ENCODE assay signal across 8 mouse cellular contexts in genomic region chr5:124351604-124352003, GRCm38 (mm10). TPM values are rescaled to one million over a fixed set of nuclear protein-coding genes. Genes with fewer than 3 reads are reported as not detected.
DNase-seq lines count a peak whose midpoint lies in the region; ATAC-seq and TF ChIP-seq lines count a peak whose summit lies in the region.

No protein-coding gene starts in this region.

- peaks cover 28% of the 10 kb centered on the region for H3K36me3 ChIP-seq in heart, embryonic 12.5 days
- H3K36me3 ChIP-seq in ES-E14 (ENCODE audit: control insufficient read depth, insufficient read depth, low read length, poor library complexity, severe bottlenecking), result peaks cover 26% of the 10 kb centered on the region
- H3K36me3 ChIP-seq in heart, postnatal 0 days (replicated peaks; ENCODE audit: control insufficient read depth, insufficient read depth, low read length), result peaks cover 26% of the 10 kb centered on the region
- H3K36me3 ChIP-seq in midbrain, embryonic 10.5 days, result peaks cover 50% of the 10 kb centered on the region

- peak overlapping the region; percentile 100 for H3K9ac ChIP-seq in heart, embryonic 12.5 days
- peak overlapping the region; percentile 4; the same call in 1 of the 2 replicates for H3K9ac ChIP-seq in ES-E14 (ENCODE audit: insufficient read depth, low read depth, low read length, poor library complexity, severe bottlenecking)
- H3K9ac ChIP-seq in heart, postnatal 0 days (replicated peaks; ENCODE audit: low read depth, low read length), result peak overlapping the region; percentile 42

- H3K4me3 ChIP-seq in heart, embryonic 12.5 days, result peak overlapping the region; percentile 100
- H3K4me3 ChIP-seq in ES-E14 (ENCODE audit: insufficient read depth in 1 of 2, low read depth in 1 of 2, low read length in 2 of 2, poor library complexity in 1 of 2, severe bottlenecking in 1 of 2), result peak overlapping the region; percentile 54 to 99; a peak in 2 of 4 replicates
- H3K4me3 ChIP-seq in heart, postnatal 0 days (ENCODE audit: low read depth, low read length), result peak overlapping the region; percentile 99
- H3K4me3 ChIP-seq in midbrain, embryonic 10.5 days, result peak overlapping the region; percentile 99

- no peaks in the 10 kb centered on the region for H3K27me3 ChIP-seq in heart, embryonic 12.5 days (replicated peaks)
- no peaks in the 10 kb centered on the region for H3K27me3 ChIP-seq in heart, postnatal 0 days (ENCODE audit: control insufficient read depth, insufficient read depth, low read length)
- no peaks in the 10 kb centered on the region for H3K27me3 ChIP-seq in midbrain, embryonic 10.5 days (ENCODE audit: low read depth, poor library complexity, severe bottlenecking)

- intact Hi-C loops in gastrocnemius, postnatal 14 days (cut with DNase I; ENCODE audit: low total_unique reads), result no loop called here

- H3K4me1 ChIP-seq in heart, embryonic 12.5 days (replicated peaks), result peaks cover 29% of the 10 kb centered on the region
- H3K4me1 ChIP-seq in ES-E14 (ENCODE audit: control insufficient read depth in 2 of 2, insufficient read depth in 2 of 2, low read length in 2 of 2, poor library complexity in 1 of 2), result peaks cover 5 to 17% of the 10 kb centered on the region in 2 experiments; a peak in 3 of 4 replicates
- peaks cover 13% of the 10 kb centered on the region for H3K4me1 ChIP-seq in heart, postnatal 0 days (ENCODE audit: control insufficient read depth, insufficient read depth)
- H3K4me1 ChIP-seq in midbrain, embryonic 10.5 days, result peaks cover 44% of the 10 kb centered on the region

- no peak for TF ChIP-seq CTCF in heart, postnatal 0 days (IDR thresholded peaks at IDR 0.05; ENCODE audit: low read depth)

- no peak for DNase-seq in heart, adult 9 months (ENCODE audit: low spot score in 2 of 2)
- DNase-seq in ES-E14 (ENCODE audit: low read depth, low spot score), result no peak
- DNase-seq in heart, postnatal 0 days (ENCODE audit: low spot score), result no peak
- peak; percentile 36 for DNase-seq in midbrain, embryonic 10.5 days (ENCODE audit: low spot score)
- DNase-seq in thymus, postnatal 4 days, result no peak
- no peak for DNase-seq in layer of hippocampus, adult 18-20 months (ENCODE audit: low spot score in 2 of 2)
- no peak for DNase-seq in gastrocnemius, postnatal 14 days

- peak overlapping the region; percentile 99 for H3K27ac ChIP-seq in heart, embryonic 12.5 days (ENCODE audit: poor library complexity, severe bottlenecking)
- no peak overlapping the region for H3K27ac ChIP-seq in ES-E14 (ENCODE audit: insufficient read depth, low read depth, low read length, poor library complexity, severe bottlenecking)
- H3K27ac ChIP-seq in heart, postnatal 0 days (ENCODE audit: low read depth), result peak overlapping the region; percentile 98
- H3K27ac ChIP-seq in midbrain, embryonic 10.5 days (replicated peaks), result peak overlapping the region; percentile 100

- no peak for ATAC-seq in heart, embryonic 12.5 days (ENCODE audit: insufficient number of reproducible peaks, low FRiP score)
- ATAC-seq in heart, postnatal 0 days (ENCODE audit: insufficient read depth, low read depth), result no peak

- no peak for TF ChIP-seq EP300 in heart, postnatal 0 days (IDR thresholded peaks at IDR 0.05; ENCODE audit: low read depth)

- in situ Hi-C loops in ES-E14 (cut with MboI; ENCODE audit: low sequenced_read_pairs in 2 of 2, unreplicated experiment in 2 of 2), result no loop called here

- H3K9me3 ChIP-seq in heart, embryonic 12.5 days (replicated peaks), result no peaks in the 10 kb centered on the region
- no peaks in the 10 kb centered on the region for H3K9me3 ChIP-seq in ES-E14 (ENCODE audit: control insufficient read depth, insufficient read depth, low read depth, low read length)
- H3K9me3 ChIP-seq in heart, postnatal 0 days (replicated peaks; ENCODE audit: control insufficient read depth, low read length), result no peaks in the 10 kb centered on the region
- H3K9me3 ChIP-seq in midbrain, embryonic 10.5 days (replicated peaks), result no peaks in the 10 kb centered on the region

- 72% methylated on average over 3 of the region's 3 CpGs for WGBS in heart, embryonic 12.5 days
- WGBS in heart, postnatal 0 days, result 60% methylated on average over 3 of the region's 3 CpGs
- WGBS in midbrain, embryonic 10.5 days, result 64% methylated on average over 3 of the region's 3 CpGs

- H3K4me2 ChIP-seq in heart, embryonic 12.5 days, result peak overlapping the region; percentile 88
- H3K4me2 ChIP-seq in heart, postnatal 0 days (ENCODE audit: low read depth, low read length), result peak overlapping the region; percentile 86

TF ChIP-seq in ES-E14, 5 proteins besides CTCF, POLR2A, EP300 and RAD21:
- TF ChIP-seq CHD2 (IDR thresholded peaks at IDR 0.05; ENCODE audit: low read depth, low read length), result no peak
- TF ChIP-seq MAFK (IDR thresholded peaks at IDR 0.05; ENCODE audit: insufficient read depth, low read depth, low read length), result no peak
- TF ChIP-seq ZNF384 (IDR thresholded peaks at IDR 0.05; ENCODE audit: low read depth, low read length), result no peak
- TF ChIP-seq ZC3H11A (IDR thresholded peaks at IDR 0.05; ENCODE audit: borderline replicate concordance, low read depth, low read length), result no peak
- TF ChIP-seq HCFC1 (IDR thresholded peaks at IDR 0.05; ENCODE audit: borderline replicate concordance, insufficient read depth, low read length), result no peak

RNA-seq across cellular contexts. Expression of gene Cdk2ap1, which starts 11.3 kb away (rescaled TPM):
- 61.2 and 69.9 TPM in 2 replicates for polyA plus RNA-seq in heart, embryonic 12.5 days (2016; fragmentation: Nextera tagmentation; extraction: Ambion mirVana)
- 146 and 156 TPM in 2 replicates for total RNA-seq in ES-E14 (2012; rRNA removed)
- 113 and 180 TPM in 2 replicates for total RNA-seq in heart, postnatal 0 days (2014; rRNA removed; ENCODE audit: low replicate concordance)
- 23.2 and 26.6 TPM in 2 replicates for polyA plus RNA-seq in heart, postnatal 0 days (2015; fragmentation: Nextera tagmentation; extraction: Ambion mirVana)
- polyA plus RNA-seq in midbrain, embryonic 10.5 days (2016; fragmentation: Nextera tagmentation; extraction: Ambion mirVana), result 61.6 and 64.3 TPM in 2 replicates
- total RNA-seq in layer of hippocampus, adult 18-20 months (2021), result 10 to 100 TPM; 88.2 to 94.5 TPM
- total RNA-seq in gastrocnemius, postnatal 14 days (2021), result 100 to 1,000 TPM in 1 of 2 experiments, 10 to 100 TPM in 1; 99.5 to 128 TPM

RNA-seq across cellular contexts. Expression of gene 2810006K23Rik, which starts 23.7 kb away (rescaled TPM):
- 18.2 and 19.4 TPM in 2 replicates for polyA plus RNA-seq in heart, embryonic 12.5 days (2016; fragmentation: Nextera tagmentation; extraction: Ambion mirVana)
- total RNA-seq in ES-E14 (2012; rRNA removed), result 4.3 and 7.3 TPM in 2 replicates
- 13.2 and 20.0 TPM in 2 replicates for total RNA-seq in heart, postnatal 0 days (2014; rRNA removed; ENCODE audit: low replicate concordance)
- polyA plus RNA-seq in heart, postnatal 0 days (2015; fragmentation: Nextera tagmentation; extraction: Ambion mirVana), result 12.4 and 14.9 TPM in 2 replicates
- 27.8 and 30.2 TPM in 2 replicates for polyA plus RNA-seq in midbrain, embryonic 10.5 days (2016; fragmentation: Nextera tagmentation; extraction: Ambion mirVana)
- 10 to 100 TPM; 14.6 to 16.3 TPM for total RNA-seq in layer of hippocampus, adult 18-20 months (2021)
- 1 to 10 TPM; 6.9 to 8.6 TPM for total RNA-seq in gastrocnemius, postnatal 14 days (2021)

RNA-seq across cellular contexts. Expression of gene Mphosph9, which starts 23.8 kb away (rescaled TPM):
- polyA plus RNA-seq in heart, embryonic 12.5 days (2016; fragmentation: Nextera tagmentation; extraction: Ambion mirVana), result 13.4 and 14.8 TPM in 2 replicates
- total RNA-seq in ES-E14 (2012; rRNA removed), result 15.8 and 18.0 TPM in 2 replicates
- 10.5 and 12.2 TPM in 2 replicates for total RNA-seq in heart, postnatal 0 days (2014; rRNA removed; ENCODE audit: low replicate concordance)
- polyA plus RNA-seq in heart, postnatal 0 days (2015; fragmentation: Nextera tagmentation; extraction: Ambion mirVana), result 4.4 and 5.3 TPM in 2 replicates
- polyA plus RNA-seq in midbrain, embryonic 10.5 days (2016; fragmentation: Nextera tagmentation; extraction: Ambion mirVana), result 16.2 and 18.5 TPM in 2 replicates
- total RNA-seq in layer of hippocampus, adult 18-20 months (2021), result 10 to 100 TPM; 16.6 to 18.6 TPM
- total RNA-seq in gastrocnemius, postnatal 14 days (2021), result 1 to 10 TPM; 2.6 to 2.9 TPM

Comparison
In these comparisons a context has a peak if more than half of its experiments do, and no peak if none do; other contexts are left out.
1. H3K9ac ChIP-seq: peak in every context shown above with its lines; median percentile 100 in heart, embryonic 12.5 days; 42 in heart, postnatal 0 days; 4 in ES-E14.